Mouse (Mus musculus): ENCODE data around the gene Cpxm1.

Gene Cpxm1

DNA sequence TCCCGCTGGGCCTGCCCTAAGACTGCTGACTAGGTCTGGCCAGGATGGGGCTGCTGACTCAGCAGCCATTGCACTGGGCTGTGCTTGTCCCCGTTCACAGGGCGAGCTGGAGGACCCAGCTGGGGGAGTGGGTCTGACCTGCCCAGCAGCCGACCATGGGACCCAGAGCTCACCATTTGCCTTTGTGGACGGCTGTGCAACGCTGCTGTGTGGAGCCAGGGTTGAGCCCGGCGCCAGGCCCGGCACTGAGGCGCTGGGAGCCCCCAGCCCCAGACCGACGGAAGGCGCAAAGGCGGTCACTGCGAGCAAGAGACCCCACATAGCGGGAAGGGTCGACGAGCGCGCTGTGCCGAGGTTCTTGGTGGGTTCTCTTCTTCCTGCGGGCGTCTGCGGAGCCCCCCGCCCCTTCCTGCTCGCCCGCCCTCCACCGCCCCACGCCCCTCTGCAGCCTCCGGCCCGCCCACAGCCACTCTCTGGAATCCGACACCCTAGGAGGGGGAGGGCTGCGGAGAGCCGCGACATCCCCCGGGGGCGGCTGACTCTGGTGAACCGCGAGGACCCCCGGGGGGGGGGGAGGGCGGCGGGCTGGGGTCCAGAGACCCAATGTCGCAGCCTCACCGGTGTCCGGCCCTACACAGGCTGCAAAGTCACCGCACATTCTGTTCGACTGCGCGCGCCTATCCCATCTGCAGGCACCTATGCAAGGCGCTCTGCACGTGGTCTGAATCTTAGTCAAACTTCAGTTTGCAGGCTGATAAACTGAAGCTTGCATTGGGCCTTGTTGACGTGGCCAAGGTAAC is at the start of gene Cpxm1:
Gene Cpxm1, minus strand, starts transcription at position 389 of the 800 bp plus-strand sequence.
- no peak for DNase-seq (ENCODE audit: low read depth in 1 of 2, low spot score in 2 of 2)

DNA sequence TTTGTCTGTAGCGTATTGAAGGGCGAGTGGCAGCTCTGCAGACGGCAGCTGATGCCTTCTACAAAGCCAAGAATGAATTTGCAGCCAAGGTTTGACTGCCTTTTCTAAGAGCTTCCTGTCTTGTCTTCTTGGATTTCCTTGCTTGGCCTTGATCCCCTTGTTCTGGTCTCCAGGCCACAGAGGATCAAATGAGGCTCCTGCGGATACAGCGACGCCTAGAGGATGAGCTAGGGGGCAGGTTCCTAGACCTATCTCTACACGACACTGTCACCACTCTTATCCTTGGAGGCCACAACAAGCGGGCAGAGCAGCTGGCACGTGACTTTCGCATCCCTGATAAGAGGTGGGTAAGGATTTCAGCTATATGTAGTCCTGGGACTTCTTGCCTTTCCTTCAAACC is 44.8 kb upstream of the Cpxm1 start:
- DNase-seq (ENCODE audit: low read depth in 1 of 2, low spot score in 2 of 2), result no peak

DNA sequence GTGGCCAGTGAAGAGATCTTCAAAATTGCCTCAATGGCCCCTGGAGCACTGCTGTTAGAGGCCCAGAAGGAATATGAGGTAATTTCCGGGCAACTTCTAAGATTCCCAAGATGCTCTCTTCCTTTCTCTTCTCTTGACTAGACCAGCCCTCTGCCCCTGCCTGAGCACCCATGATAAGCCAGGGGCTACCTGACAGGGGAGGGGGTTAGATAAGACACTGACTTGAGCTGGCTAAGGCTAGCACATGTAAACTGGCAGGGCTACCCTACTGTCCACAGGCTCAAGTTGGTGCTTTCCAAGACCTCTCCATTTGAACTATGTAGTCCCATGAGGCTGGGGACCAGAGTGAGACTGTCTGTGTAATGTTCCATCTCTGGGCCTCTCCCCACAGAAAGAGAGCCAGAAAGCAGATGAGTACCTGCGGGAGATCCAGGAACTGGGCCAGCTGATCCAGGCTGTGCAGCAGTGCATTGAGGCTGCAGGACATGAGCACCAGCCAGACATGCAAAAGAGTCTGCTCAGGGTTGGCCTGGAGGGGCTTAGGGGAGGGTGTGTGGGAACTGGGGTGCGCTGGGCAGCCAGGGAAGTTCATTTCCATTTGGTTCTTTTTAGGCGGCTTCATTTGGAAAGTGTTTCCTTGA is 42.6 kb upstream of the Cpxm1 start:
- DNase-seq (ENCODE audit: low read depth in 1 of 2, low spot score in 2 of 2), result no peak

DNA sequence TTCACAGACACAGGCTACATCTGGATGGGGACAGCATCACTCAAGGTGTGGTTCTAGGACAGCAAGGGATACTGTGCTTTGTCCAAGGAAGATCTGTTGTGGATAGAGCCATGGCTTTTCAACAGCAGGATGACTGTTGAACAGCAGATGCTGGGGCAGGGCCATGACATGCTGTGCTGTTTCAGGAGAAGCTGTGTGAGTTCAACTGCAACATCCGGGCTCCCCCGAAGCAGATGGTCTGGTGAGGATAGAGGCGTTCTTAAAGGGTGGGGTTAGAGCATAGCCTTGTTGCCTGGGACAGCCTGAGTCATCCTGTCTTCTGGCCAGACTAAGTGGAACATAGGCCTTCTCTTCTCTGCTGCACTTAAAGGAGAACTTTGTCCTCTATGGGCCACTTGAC is 41.5 kb upstream of the Cpxm1 start:
- DNase-seq (ENCODE audit: low read depth in 1 of 2, low spot score in 2 of 2), result no peak

DNA sequence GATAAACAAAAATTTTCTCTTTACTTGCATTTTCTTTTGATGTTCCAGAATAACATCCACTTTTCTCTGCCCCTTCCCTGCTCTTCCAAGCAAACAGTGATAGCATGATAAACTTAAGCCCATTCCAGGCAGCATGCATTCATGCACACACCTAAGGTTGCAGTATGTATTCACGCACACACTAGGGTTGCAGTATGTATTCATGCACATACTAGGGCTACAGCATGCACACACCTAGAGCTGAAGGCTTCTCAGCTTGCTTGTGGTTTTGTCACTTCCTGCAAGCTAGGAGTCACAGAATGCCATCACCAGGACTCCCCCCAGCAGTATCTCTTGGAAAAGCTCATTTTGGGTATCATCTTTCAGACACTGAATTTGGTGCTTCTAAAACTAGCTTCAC is 39.4 kb upstream of the Cpxm1 start:
- DNase-seq (ENCODE audit: low read depth in 1 of 2, low spot score in 2 of 2), result no peak

DNA sequence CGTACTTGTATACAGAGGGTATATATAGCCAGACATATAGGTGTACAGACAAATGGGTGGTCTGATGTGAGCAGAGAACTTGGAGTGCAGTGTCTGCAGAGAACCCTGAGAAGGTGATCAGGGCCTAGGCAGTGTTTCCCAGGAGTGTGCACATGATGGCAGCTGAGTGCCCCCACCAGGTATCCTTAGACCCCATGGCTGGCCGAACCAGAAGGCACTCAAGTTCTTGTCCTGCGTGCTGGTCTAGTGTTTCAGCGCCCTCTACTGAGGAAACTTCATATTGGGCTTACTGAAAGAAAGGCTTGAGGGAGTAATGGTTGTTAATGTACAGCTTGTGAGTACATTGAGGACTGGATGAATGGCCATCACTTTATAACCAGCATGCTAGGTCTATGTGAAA is 35.8 kb upstream of the Cpxm1 start:
- no peak for DNase-seq (ENCODE audit: low read depth in 1 of 2, low spot score in 2 of 2)

DNA sequence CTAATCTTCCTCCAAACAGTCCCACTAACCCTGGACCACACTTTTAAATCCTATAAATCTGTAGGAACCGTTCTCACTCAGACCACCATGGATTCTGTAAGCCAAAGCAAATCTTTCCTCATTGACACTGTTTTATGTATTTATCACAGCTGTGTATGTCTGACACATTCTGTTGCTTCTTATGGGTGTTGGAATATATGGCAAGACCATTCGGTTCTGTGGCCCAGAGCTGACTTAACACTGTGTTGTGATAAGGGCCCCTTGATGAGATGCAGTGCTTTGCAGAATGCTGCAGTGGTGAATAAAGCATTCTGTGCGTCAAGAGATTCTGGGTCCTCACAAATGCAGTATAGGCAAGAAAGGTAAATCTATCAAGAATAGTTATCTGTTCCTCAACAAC is 34.8 kb upstream of the Cpxm1 start:
- DNase-seq (ENCODE audit: low read depth in 1 of 2, low spot score in 2 of 2), result no peak

DNA sequence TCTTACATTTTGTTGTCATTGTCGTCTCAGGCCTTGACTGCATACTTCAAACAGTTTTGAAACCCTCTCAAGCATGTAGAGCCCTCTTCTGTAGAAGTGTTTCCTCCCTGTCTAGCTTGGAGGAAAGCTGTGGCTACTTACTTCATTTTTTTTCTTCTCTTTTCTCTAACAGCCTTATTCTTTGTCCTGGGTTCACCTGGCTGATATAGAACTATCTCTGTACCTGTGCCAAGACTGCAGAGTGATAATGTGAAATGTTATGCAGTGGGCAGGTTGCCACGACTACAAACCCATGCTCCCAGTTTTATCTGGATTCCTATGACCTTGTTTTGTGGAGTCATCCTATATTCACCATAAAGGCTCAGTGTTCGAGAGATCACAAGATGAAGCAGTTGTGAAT is 33.1 kb upstream of the Cpxm1 start:
- DNase-seq (ENCODE audit: low read depth in 1 of 2, low spot score in 2 of 2), result no peak

DNA sequence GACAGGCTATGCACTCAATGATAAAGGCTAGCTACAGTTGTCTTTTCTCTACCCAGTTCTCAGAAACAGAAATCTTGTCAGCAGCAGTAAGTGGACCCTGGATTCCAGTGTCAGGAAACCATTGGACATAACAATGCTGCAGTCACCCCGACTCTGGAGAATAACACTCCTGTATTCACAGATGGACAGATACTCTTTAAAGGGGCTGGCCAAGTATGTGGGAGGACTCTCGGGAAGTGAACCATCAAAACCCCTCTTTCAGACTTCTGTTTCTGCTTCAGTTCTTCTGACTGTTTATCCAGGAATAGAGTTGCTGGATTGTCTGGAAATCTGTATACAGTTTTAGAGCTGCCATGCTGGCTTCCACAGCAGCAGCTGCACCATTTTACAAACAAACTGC is 32.5 kb upstream of the Cpxm1 start:
- DNase-seq (ENCODE audit: low read depth in 1 of 2, low spot score in 2 of 2), result no peak

DNA sequence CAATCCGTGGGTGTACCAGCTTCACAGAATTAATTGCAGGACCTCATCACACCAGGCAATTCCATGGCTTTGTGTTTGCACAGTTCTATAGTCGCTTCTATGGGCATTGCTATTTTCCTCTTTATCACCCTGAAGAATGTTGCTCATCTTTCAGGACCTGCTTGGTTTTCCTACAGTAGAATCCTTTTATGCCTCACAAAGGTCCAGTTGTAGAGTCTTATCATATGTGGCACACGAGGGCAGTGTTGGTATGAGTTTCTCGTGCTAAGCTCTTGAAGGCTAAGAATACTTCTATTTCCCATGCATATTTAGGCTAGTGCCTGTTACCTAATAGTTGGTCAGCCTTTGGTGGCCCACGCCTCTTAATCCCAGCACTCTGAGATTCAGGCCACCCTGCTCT is 27.7 kb upstream of the Cpxm1 start:
- no peak for DNase-seq (ENCODE audit: low read depth in 1 of 2, low spot score in 2 of 2)

DNA sequence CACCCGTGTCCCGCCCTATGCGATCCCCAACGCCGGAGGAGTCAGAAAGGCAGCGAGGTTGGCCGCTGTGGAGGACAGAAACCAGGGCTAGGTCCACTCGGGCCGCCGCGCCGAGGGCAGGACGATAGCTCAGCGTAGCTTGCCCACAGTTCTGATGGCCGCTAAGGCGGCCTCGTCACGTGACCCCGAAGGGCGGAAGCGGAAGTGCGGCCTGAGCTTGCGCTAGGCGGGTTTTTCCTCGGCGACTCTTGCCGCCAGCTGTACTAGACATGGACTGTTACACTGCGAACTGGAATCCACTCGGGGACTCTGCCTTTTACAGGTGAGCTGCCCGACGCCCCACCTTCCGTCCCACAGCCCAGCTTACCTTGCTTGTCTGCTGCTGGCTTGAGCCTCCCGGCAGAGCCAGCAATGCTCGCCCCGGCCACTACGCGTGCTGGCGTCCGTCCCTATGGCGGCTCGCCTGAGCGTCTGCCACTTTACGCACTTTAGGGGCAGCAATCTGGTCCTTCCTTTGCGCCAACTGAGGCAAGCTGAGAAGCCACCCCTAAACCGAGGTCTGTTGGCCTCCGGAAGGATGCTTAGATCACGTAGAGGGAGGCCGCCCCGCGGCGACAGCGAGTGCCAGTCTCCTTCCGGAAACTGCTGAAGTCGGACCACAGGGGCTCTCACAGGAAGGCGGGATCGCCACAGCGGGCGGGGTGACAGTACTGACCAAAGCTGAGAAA is 26.9 kb upstream of the Cpxm1 start, which contains the start of the genes Vps16 and Pced1a:
Gene Vps16, plus strand, starts transcription at position 214 of the 728 bp plus-strand sequence.
Gene Pced1a, minus strand, starts transcription at position 576 of the 728 bp plus-strand sequence.
- DNase-seq (ENCODE audit: low read depth in 1 of 2, low spot score in 2 of 2), result peak; percentile 84 to 89

DNA sequence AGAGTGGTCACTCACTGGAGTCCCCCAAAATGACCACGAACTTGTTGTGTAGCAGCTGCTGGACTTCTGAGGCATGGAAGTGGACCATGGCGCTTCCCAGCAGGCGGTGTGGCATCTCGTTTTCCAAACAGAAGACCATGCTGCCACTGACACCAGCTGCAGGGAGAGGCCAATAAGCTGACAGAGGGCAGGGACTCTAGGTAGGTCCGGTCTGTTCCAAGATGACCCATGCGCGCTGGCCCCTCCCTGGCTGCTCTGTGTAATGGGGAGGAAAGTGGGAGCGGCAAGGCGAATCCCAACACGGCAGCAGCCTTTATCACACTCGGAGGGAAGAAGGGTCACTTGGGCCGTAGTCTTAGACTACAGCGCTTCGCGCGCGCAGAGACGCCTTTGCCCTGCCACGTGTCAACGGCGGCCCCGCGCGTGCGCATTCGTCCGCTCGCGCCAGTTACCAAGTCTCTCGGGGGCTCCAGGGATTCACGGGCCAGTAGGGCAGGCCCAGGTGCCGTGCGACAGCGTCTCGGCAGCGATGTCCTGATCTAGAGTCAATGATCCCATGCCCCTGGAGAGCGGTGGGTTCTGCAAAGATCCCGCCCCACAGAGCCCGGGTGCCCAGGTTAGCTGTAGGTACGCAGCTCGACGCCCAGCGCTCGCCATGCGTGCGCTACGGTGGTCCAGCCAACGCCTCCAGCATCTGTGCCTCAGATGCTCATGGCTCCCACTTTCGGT is 26.2 kb upstream of the Cpxm1 start:
- peak in 1 of 2 experiments; percentile 51 for DNase-seq (ENCODE audit: low read depth in 1 of 2, low spot score in 2 of 2)

DNA sequence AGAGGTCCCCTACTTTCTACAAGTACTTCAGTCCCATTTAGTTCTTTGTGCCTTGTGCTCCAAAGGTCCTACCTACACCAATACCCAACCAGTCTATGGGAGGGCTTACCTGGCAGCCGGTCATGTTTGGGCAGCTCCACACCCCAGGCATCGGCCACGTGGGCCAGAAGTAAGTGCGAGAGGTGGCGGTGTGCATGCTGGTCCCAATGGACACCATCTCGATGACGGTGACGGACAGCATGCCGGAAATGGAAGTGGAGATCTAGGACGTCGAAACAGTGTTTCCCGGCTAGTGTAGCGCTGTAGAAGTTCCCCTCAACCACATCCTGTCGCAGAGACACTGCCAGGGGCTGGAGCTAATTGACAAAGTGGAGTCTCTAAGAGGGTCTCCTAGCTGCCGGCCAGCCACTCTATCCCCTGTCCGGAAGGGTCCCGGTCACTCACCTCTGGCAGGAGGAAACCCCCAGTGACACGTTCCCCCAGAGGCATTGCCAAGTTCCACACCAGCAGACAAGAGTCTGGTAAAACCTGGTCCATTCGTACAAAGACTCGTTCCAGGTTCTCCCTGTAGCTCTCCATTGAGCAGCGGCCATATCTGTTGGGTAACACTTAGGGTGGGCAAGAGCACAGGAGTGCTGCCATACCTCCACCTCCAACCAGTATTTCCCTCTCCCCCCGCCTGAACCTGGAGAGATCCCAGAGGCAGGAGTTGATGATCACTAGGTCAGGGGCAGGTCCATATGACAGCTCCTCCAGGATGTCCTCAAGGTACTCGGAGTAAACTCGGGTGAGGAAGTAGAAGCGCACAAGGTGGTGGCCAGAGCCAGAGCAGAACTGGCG is 24.6 kb upstream of the Cpxm1 start:
- DNase-seq (ENCODE audit: low read depth in 1 of 2, low spot score in 2 of 2), result no peak

DNA sequence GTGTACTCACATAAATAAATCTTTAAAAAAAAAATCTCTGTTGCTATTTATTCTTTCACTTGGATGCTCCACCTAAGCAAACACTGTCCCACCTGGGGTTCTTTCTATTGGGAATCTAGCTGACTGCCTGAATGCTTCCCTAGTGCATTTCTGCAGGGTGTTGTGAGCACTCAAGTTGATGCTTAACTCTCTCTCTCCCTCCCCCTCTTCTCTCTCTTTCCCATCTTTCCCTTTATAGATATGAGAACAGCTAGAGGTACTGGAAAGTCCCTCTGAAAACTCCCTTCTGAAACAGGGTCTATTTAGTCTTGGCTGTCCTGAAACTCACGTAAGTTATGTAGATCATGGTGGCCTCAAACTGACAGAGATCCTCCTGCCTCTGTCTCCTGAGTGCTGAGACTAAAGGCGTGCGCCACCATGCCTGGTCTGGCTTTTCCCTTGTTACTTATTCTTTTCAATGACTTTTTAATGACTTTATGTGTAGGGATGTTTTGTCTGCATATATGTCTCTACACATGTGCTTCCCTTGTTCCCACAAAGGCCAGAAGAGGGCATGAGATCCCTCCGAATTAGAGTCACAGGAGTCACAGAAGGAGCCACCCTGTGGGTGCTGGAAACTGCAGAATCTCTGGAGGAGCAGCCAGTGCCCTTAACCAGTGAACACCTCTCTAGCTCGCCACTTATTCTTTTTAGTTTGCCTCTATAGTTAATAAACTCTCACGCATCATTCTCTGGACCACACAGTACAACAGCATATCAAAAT is 16.9 kb upstream of the Cpxm1 start:
- no peak for DNase-seq (ENCODE audit: low read depth in 1 of 2, low spot score in 2 of 2)

DNA sequence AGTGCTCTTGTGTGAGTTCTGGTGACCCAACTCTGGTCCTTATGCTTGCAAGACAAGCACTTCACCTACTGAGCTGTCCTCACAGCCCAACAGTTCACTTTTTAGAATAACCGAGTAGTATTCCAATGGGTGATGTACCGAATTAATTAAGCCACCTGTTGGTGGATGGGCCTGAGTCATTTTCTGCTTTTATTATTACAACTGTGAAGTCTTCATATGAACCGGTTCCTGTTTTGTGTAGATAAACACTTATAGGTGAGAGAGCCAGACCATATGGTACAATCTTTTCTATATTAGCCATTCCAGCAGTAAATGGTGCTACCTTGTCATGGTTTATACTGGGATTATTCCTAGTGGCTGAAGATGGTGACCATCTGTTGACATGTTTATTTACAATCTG is 15.4 kb upstream of the Cpxm1 start:
- no peak for DNase-seq (ENCODE audit: low read depth in 1 of 2, low spot score in 2 of 2)

DNA sequence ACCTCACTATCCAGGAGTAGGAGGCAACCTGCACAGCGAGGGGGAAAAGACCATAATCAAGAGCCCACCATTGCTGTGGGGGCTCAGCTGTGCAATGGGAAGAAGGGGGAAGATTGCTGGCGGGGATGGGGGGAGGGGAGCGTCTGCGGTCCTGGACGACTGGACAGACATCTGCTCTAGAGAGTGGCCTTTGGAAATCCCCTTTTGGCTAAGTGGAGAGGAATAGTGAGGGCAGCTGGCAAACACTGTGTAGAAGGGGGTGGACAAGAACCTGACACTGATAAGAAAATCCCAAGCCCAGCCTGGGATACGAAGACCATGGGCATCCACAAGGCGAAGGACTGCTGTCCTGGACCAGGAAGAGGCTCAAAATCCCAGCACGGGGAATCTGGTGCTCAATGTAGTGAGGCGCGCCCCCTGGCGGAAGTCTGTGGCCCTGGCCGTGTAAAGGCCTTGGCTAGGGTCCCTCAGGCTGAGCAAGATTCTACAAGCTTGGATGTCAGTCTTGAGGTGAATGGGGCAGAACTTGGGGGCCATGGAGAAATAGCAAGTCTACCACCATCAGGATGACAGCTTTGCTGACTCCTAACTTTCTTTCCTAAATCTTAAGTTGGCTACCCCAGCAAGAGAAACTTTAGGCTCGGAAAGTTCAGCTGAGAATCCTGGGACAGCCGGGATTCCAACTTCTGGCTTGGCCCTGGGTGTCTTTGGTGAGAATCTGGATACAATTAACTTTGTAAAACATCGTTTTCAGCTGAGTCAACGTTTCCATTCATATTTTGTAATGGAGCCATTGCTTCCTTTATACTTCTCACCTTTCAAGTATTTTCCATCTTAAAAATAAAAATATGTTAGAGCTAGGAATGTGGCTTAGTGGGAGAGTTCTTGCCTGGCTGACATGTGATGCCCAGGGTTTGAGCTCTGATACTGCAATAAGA is 14.5 kb upstream of the Cpxm1 start:
- DNase-seq (ENCODE audit: low read depth in 1 of 2, low spot score in 2 of 2), result peak in 1 of 2 experiments; percentile 38

DNA sequence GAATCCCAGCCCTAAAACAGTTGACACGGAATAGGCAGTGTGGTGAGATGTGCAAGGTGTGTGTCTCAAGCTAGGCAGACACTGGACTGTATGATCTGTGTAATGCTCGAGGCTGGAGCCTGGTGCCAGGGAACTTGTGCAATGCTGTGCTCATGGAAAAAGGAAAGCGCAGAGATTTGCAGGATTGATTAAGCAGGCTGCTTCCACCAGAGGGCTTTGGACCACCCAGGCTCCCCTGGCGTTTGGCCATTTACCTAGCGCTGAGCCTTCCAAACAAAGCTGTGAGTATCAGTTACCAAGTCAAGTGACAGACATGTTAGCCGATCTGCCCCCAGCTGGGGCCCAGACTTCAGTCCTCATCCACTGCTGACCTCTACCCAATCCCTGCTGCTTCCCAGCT is 10.8 kb upstream of the Cpxm1 start:
- DNase-seq (ENCODE audit: low read depth in 1 of 2, low spot score in 2 of 2), result no peak

DNA sequence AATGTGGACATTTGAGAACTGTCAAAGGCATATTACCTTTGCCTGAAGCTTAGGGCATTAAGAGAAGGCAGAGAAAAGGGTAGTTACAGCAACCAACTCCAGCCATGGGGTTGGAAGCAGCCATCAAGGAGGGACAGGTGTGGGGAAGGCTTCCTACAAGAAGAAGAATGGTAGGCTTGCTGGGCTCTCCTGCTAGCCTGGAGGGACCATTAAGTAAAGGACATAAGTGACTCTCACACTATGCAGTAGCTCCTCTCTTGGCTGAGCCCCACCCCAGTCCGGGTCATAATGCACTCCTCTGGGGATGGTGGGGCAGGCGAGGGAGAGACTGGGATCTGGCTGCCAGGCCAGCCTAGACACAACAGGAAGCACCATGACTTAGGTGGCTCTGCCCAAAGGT is 8.8 kb upstream of the Cpxm1 start, which contains the start of gene Tmem239:
Gene Tmem239, plus strand, starts transcription at position 301 of the 400 bp plus-strand sequence.
- no peak for DNase-seq (ENCODE audit: low read depth in 1 of 2, low spot score in 2 of 2)

Measured in monocyte, adult 2 months (primary cell).